Mouse (Mus musculus) heart, postnatal 14 days (tissue): Measurements from ENCODE around the gene Hira. TPM values are rescaled to one million over a fixed set of nuclear protein-coding genes. Genes with fewer than 3 reads are reported as not detected.
A peak's percentile ranks its signal among the peaks of the same experiment; 100 is the strongest.
"Not testable (repeated sequence)": the region's sequence is repeated elsewhere in the genome, so short reads cannot be mapped to it uniquely, and the experiment has no call there.

Experiments used
- DNase-seq, 2 experiments: peaks; one replicate each; pipeline ENCODE4 v3.0.0; 2021 to 2022
- intact Hi-C: fragments of 180-260 bp; cut with DNase I; formaldehyde crosslinking; loops from one replicate; pipeline ENCODE4 v1.15.1; 2025
- long read RNA-seq, 2 experiments: library from polyadenylated mRNA; stranded (forward); transcript quantifications; one replicate each; pipeline ENCODE4 v2.0.0; 2021
- total RNA-seq, 2 experiments: library from RNA; stranded (reverse); gene quantifications; 2 replicates each; pipeline ENCODE4 v1.2.3; 2021

Hira gene
- 10 to 100 TPM; 24.8 to 27.4 TPM for total RNA-seq
- long read RNA-seq, experiment 1: 0 reads
- long read RNA-seq, experiment 2, partial matches to known transcripts: 1 of 2 reads
- long read RNA-seq, experiment 2, other reads (novel, unspliced or antisense): 1 of 2 reads

GRCm38 (mm10) chr16:18876442-18877308, at the start of gene Hira, which contains the start of gene Mrpl40:
TSS of gene Hira (plus strand) at chr16:18877037.
TSS of gene Mrpl40 (minus strand) at chr16:18876862.
- peak; percentile 95 to 97 for DNase-seq
- intact Hi-C loops: loop anchor here (2.0 to 5.0 kb wide), 2 partner anchors 40 to 64 kb away; partner anchors contain the start of genes 2510002D24Rik, Cdc45, Gm28539 and Ufd1

GRCm38 (mm10) chr16:18828630-18829029, 48.2 kb upstream of the Hira start:
- DNase-seq: no peak
- intact Hi-C loops: no loop called here

GRCm38 (mm10) chr16:18829102-18829501, 47.7 kb upstream of the Hira start:
- no peak for DNase-seq
- intact Hi-C loops: no loop called here

DNA sequence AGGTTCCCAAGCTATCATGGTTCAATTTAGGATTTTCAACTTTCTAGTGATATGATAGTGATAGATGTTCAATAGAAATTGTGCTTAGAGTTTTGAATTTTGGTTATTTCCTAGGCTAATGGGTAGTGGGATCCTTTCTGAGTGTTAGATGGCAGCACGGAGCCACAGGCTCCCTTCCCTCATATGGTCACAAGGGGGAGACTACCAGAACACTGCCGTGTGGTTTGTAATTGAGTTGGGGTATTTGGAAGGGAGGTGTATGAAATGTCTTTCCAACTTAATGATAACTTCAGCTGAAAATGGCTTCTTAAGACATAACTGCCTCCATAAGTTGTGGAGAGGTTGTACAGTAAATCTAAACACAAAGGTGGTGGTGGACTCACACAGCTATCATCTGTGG, 43.4 kb upstream of the Hira start:
- intact Hi-C loops: no loop called here
- no peak for DNase-seq

GRCm38 (mm10) chr16:18836073-18836467, 40.8 kb upstream of the Hira start:
- no peak for DNase-seq
- intact Hi-C loops: loop anchor here (2.0 kb wide), 1 partner anchor 41 kb away; the partner anchor contains the start of genes Hira and Mrpl40

- peak; percentile 91 to 94 for DNase-seq
- intact Hi-C loops: loop anchor here (2.0 kb wide), 1 partner anchor 40 kb away; the partner anchor contains the start of genes Hira and Mrpl40
These were observed 40.2 kb upstream of the Hira start, which contains the start of the genes 2510002D24Rik and Gm28539 for GRCm38 (mm10) chr16:18836468-18837208. TSS of gene 2510002D24Rik (plus strand) at chr16:18836578. TSS of gene Gm28539 (plus strand) at chr16:18836584.

GRCm38 (mm10) chr16:18838346-18838745, 38.5 kb upstream of the Hira start:
- peak in 1 of 2 experiments; percentile 18 for DNase-seq

GRCm38 (mm10) chr16:18846301-18846820, 30.5 kb upstream of the Hira start:
- intact Hi-C loops: no loop called here
- DNase-seq: no peak

More at GRCm38 (mm10) chr16:18838346-18838745, 38.5 kb upstream of the Hira start:
- intact Hi-C loops: no loop called here

DNA sequence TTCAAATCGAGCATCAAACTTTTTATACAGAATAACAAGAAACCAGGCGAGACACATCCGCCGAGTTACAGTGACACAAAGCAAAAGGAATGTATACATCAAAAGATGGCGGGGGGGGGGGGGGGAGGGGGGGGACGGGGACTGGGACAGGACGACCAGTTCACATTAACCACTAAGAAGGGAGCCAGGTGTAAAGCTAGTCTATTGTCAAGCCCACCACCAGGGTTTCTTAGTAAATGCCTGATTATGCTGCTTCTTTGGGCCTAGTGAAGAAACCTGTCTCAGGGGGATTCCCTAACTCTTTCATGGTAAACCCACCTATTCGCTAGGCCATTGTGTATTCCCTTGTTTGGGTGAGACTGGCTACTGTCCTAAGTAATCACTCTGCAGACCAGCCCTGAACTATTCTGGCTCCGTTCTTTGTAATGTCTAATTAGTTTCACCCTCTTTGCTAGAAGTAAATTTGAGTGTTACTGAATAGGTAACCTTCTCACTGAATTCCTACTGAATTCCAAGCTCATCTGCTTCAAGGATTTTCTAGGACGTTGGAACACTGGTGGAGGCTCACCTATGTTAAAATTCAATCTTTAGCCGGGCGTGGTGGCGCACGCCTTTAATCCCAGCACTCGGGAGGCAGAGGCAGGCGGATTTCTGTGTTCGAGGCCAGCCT, 27.2 kb upstream of the Hira start:
- DNase-seq, intact Hi-C loops: not testable (repeated sequence)

GRCm38 (mm10) chr16:18858551-18858950, 18.3 kb upstream of the Hira start:
- peak in 1 of 2 experiments; percentile 40 for DNase-seq
- intact Hi-C loops: loop anchor here (2.0 to 5.0 kb wide), 2 partner anchors 162 to 231 kb away; partner anchors contain the start of genes Gm49601 and Sept5

- DNase-seq: peak; percentile 25 to 63
- intact Hi-C loops: no loop called here
These were observed 16.7 kb upstream of the Hira start for GRCm38 (mm10) chr16:18860186-18860585.

DNA sequence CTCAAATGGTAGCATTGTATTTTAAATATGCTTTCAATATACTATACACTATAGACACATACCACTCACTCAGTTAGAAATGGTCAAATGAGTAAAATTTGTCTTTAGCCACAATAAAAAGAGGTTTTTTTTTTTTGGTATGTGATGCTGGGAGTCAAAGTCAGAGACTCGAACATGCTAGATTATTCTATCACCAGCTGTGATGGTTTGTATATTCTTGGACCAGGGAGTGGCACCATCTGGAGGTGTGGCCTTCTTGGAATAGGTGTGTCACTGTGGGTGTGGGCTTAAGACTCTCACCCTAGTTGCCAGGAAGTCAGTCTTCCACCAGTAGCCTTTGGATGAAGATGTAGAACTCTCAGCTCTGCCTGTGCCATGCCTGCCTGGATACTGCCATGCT, 6.3 kb upstream of the Hira start:
- DNase-seq, intact Hi-C loops: not testable (repeated sequence)

DNA sequence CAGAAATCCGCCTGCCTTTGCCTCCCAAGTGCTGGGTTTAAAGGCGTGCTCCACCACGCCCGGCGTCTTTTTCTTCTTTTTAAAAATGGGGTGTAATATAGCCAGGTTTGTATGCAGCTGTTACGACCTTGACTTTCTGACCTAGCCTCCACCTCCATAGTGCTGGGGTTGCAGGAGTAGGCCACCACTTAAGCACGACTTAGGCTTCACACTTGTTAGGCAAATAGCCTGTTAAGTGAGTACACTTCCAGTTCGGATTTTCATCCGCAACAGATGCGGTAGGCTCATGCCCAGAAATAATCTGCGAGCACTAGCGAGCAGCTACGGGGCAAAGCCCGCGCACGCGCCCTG, 771 bp upstream of the Hira start:
- intact Hi-C loops: loop anchor here (2.0 to 5.0 kb wide), 2 partner anchors 39 to 64 kb away; partner anchors contain the start of genes 2510002D24Rik, Cdc45, Gm28539 and Ufd1

GRCm38 (mm10) chr16:18877386-18878090, 701 bp downstream of the Hira start:
- intact Hi-C loops: loop anchor here (2.0 to 5.0 kb wide), 2 partner anchors 41 to 65 kb away; partner anchors contain the start of genes 2510002D24Rik, Cdc45, Gm28539 and Ufd1
- peak; percentile 35 to 48 for DNase-seq

More for the DNA sequence above, 771 bp upstream of the Hira start:
- no peak for DNase-seq

DNA sequence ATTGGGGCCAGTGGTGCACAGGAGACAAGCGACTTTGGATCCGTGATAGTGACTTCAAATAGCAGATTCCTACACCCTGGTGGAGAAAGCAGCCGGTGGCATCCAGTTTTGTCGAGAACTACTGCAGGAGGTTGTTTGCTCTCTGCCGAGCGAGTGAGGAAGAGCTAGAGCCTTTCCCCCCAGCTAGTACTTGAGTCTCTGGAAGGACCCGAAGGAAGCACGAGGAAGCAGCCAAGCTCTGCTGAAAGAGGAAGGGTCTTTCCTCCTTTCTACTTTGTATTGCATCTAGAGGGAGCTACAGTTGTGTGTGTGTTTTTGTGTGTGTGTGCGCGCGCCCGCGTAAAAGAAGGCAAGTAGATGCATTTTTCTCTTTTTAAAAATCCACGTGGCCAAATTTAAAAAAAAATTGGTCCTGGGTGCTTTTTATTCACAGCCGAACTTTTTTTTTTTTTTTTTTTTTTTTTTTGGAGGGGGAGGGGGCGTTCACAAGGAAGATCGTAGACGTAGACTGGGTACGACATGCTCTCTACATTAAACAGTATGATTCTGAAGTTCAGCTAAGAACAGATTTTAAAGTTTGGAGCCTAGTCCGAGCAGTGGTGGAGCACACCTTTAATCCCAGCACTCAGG, 1.4 kb downstream of the Hira start:
- peak in 1 of 2 experiments; percentile 3 for DNase-seq
- intact Hi-C loops: loop anchor here (5.0 kb wide), 1 partner anchor 66 kb away; the partner anchor contains the start of genes Cdc45 and Ufd1

DNA sequence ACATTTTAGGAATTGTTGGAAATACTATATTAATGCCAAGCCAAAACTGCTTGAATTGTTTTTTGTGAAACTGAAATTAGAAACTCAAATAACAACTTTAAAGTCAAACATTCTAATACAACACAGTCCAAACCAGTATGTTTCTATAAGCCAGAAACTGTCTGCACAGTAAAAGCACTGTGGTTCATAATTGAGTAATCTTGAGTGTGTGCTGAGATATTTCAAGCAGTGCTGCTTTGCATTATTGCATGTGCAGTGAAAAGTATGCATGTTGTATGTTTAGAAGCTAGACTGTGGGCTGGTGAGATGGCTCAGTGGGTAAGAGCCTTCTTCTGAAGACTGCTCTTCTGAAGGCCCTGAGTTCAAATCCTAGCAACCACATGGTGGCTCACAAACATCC, 7.2 kb downstream of the Hira start:
- no peak for DNase-seq
- intact Hi-C loops: no loop called here

DNA sequence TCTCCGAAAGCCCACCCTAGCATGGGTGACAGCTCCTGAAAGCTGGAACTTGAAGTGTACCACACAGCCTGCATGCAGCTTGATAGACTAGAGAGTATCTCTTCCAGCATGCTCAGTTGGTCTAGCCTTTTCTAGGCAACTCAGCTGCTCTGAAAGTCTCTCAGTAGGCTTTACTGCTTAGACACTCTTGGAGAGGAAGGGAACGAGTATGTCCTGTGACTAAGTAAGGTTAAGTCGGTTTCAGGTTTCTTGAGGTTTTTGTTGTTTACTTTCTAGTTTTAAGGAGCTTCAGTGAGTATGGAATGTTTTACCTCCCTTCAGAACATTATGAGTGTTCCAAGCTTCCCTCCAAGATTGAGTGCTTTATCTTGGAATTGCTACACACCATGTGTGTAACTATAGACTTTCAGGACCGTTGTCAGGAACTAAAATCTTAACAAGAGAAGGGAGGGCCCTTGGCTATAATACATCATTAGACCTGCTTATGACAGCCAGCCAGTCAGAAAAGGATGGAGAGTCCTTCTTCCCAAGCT, 17.1 kb downstream of the Hira start:
- intact Hi-C loops: no loop called here
- DNase-seq: no peak

DNA sequence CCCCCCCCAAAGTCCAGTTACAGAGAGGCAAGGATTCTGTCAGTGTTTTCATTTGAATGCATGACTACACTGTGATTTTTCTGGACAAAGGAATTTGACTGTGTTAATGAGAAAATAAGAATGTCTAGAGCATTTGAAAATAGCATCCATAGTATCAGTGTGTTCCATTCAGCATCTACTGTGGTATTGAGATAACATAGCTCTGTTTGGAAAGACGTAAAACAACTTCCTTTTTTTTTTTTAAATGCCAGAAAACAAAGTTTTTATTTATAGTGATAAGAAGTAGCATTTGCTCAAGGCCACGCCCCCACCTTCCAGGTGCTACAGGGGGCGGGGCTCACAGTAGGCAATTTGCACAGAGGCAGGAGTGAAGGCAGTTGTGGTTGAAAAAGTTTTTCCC, 18.4 kb downstream of the Hira start:
- intact Hi-C loops: no loop called here
- no peak for DNase-seq
